Mouse (Mus musculus) kidney, postnatal 4 days (tissue): ENCODE measurements around the gene Lipf.
A peak's percentile ranks its signal among the peaks of the same experiment; 100 is the strongest.

Experiments used
- DNase-seq, 2 experiments: peaks; one replicate each; pipeline ENCODE4 v3.0.0; 2021; ENCODE audit warnings: mixed read lengths in 2 of 2

The Lipf gene

DNA sequence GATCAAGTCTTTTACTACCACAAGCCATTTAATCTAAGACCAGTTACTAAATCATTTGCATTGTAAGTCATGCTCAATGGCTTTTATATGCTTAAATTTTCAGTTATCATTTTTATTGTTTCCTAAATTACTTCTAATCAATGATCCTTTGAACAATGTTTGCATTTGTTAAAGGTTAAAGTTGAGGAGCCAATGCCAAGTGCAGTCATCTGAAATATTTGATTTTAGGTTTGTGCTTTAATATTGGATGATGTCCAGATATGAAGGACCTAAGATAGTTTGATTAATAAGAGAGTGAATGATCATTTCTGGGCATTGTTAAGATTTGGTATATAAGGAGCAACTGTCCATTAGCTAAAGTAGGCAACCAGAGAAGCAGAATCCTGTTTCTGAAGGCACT is at the start of gene Lipf:
Gene Lipf (plus strand): TSS at position 301 of the 400 bp plus-strand sequence.
- DNase-seq, result no peak

DNA sequence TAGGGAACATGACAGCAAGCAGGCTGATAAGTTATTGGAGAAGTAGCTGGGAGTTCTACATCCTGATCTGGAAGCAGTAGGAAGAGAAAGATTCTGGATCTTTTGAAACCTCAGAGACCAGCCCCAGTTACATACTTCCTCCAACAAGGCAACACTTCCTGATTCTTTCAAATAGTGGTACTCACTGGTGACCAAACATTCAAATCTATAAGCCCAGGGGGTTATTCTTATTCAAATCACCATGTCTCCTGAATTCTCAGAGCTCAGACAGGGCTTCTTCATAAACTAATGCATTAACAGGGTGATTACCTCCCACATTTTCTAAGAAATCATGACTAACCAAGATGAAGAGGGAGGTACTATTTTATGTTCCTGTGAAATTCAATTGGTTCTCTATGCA is 36.9 kb upstream of the Lipf start:
- DNase-seq, result no peak

DNA sequence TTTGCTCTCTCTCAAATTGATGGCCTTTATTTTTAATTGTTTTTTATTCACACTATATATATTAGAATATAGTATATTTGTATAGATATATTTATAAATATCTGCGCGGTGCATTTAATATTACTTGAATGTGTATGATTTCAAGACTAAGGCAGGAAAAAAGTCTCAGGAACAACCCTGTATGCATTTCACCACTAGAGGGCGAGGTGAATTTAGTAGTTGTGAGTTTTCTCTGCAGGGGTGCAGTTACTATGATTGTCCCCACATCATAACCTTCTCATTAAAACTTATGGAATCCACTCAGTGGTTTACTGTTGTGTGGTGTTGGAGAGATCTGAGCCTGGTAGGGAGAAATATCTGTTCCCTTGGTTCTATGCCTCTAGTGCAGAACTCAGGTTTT is 18.0 kb downstream of the Lipf start:
- peak in 1 of 2 experiments; percentile 3 for DNase-seq

DNA sequence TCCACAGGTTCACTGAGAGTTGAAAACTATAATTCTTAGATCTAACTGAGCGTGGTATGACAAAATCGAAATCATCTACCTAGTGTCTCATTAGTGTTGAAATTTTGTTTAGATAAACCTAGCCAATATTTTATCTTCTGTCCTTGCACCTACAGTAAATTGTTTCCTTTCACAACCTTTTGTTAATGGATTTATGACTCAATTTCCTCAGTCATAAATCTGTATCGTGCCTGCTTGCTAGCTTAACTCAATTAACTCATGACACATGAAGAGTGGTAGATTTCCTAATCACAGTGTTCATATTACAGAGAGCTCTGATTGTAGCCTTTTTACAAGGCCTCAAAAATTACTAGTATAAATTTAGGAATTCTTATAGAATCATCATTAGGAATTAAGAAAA is 22.1 kb downstream of the Lipf start:
- no peak for DNase-seq

DNA sequence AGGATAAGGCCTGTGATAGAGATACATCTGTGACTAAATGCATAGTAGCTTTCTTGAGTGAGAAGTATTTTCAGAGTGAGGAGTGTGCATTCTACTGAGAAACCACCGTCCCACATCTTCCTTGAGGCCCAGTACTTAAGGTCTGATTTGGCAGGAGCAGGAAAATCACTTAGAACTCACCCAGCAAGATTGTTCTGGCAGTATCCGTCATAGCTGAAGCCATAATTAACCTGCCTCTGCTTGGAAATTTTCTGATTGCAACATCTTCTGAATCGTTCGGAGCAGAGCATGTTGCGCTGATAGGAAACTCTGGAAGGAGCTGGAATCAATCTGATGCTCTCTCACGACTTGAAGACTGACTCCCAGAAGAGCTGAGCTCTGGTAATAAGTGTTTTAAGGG is 47.0 kb downstream of the Lipf start, which contains the start of gene Lipk:
Gene Lipk (plus strand): TSS at position 289 of the 400 bp plus-strand sequence.
- no peak for DNase-seq

DNA sequence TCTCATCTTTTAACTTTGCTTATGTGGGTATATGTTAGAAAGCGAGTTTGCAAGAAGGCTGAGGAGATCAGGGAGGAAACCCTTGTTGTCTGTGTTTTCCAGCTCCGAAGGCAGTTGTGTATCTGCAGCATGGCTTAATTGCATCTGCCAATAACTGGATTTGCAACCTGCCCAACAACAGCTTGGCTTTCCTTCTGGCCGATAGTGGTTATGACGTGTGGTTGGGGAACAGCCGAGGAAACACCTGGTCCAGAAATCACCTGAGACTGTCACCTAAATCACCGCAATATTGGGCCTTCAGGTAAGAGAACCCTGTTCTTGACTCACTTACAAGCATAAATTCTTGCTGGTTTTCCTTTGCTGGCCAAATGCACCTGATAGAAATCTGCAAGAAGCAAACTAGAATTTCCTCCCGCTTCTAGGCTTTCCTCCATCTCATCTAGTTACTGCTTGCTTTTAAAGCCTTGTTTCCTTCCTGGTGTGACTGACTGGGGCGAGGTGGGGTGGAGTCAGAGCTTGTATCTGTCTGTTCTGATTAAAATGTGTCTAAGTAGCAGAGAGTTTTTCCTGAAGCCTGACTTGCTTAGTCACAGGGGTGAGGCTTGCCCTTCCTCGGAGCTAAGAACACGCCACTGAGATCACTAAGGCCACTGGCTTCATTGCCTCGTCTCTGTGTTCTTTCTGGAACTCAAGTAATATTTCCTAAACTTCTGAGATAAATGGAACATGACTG is 60.6 kb downstream of the Lipf start:
- DNase-seq, result no peak

DNA sequence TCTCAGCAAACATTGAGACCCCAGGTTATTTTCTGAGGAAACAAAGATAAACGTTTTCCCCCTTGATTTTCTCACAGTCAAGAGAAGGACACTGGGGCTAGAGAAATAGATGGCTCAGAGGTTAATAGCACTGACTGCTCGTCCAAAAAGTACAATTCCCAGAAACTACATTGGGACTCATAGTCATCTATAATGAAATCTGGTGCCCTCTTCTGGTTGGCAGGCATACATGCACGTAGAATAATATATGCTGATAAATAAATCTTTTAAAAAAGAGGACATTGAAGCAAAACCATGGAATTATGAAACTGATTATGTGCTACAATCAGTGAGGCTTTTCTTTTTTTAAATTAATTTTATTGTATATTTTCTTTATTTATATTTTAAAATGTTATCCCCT is 61.8 kb downstream of the Lipf start:
- no peak for DNase-seq
